Mouse (Mus musculus) kidney, adult 8-10 months (tissue): ENCODE measurements around the gene Antxr2.
A peak's percentile ranks its signal among the peaks of the same experiment; 100 is the strongest.

Experiments
- DNase-seq, 2 experiments: peaks; one replicate each; pipeline ENCODE4 v3.0.0; 2022

Antxr2 gene

GRCm38 (mm10) chr5:98030902-98031641 lies at the start of gene Antxr2:
Gene Antxr2 (minus strand): TSS chr5:98031043.
- DNase-seq: peak; percentile 19 to 55

DNA sequence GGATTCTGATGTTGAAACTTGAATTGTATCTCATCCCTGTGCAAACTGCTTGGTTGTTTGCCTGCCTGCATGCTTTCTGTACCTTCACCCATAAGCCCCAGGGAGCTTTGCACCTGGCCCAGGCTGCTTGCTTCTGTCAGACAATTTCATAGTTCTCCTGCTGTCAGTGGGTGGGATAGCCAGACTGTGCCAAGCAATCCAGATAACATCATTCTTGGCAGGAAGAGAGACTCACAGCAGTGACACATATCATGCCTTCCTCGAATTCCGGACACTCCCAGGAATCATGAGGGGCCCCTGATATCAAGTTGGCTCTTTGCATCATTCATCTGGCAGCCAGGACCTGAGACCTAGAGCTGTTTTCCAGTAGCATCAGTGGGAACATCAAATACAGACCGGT lies 45.8 kb upstream of the Antxr2 start:
- no peak for DNase-seq

- no peak for DNase-seq
Observed at GRCm38 (mm10) chr5:98069191-98069590, 38.3 kb upstream of the Antxr2 start.

DNA sequence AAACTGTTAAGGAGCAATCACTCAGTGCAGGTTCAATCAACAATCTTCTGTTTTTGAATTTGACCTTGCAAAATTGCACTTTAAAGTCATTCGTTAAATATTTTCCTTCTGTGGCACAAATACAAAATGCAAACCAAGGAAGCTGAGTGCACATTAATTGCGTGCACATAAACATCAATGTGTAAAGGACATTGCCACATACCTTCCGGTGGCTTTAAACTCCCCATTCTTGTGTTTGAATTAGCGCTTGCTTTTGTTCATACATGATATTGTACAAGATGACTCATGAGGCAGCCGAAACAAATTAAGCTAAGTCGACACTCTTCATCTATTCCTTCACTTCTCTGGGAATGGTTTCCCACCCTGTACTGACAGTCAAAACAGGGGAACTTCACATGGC lies 24.4 kb upstream of the Antxr2 start:
- no peak for DNase-seq

DNA sequence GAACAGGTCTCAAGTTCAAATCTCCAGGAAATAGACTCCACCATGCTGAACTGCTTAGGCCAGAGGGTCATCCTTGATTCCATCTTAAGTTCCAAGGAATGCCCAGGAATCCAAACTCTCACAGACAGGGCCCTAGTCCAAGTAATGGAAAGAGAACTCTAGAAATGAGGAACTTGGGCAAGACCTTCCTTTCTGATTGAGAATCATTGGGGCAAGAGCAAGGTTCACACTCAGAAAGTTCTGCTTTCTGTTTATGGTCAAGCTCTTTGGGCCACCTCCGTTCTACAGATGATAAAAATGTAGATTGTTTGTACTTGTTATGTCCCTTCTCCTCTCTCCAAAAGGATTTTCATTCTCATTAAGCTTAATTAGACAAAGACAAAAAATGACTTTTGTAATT lies 24.0 kb upstream of the Antxr2 start:
- DNase-seq: no peak

DNA sequence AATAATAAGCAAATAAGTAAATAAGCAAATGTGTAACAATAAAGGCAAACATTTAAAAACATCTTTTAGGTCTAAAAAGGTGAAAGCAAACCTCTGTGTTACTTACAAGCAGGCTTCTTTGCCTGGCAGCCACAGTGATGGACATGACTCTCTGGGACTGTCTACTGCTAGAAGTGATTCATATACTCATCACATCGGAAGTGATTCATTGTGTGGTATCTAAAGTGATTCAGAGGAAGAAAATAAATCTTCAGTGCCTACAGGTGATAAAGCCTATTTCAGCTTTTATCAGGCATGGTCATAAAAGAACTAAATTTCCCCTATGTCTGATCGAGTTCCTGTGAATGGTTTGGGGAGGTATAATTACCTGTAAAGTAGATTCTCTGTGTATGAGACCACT lies 4.1 kb upstream of the Antxr2 start:
- no peak for DNase-seq

DNA sequence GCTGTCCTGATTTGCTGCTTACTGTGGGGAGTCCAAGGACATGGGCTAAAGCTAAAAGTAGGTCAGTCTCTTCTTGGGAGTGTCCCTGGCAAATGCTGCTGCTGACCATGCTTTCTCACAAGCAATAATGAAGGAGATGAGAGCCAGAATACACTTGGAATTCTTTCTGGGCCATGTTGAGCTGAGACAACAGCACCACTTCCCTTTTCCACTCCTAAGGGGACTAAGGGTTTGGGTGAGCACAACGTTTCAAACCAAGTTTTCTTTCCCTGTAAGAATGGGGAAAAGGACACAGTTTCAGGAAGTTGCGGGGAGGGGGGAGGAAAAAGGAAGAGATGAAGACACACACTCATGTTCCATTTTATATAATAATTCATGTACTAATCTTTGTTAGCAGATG lies 3.4 kb upstream of the Antxr2 start:
- no peak for DNase-seq

DNA sequence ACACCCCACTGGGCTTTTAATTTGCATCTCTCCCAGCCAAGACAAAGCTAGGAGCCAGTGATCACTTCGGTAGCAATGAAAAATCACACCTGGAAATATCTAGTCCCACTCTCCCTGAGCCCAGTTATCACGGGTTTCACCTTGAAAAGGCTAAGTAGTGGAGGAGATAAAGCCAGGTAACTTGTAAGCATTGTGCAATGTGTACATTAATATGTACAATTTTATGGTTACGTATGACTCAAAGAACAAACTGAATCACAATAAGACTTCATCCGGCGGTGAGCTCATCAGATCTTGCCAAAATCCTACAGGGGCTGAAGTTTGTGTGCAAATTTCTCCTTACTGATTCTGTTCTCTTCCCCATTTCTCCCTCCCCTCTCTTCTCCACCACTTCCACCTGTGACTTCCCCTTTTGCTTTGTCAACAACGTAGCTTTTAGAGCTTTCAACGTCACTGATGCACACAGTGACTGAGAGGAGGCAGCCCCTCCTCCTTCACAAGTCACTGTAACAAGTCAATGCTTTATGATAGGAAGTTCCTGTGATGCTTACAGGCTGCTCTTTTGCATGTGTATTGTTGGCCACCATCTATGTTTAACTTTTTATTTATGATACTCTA lies 2.1 kb upstream of the Antxr2 start:
- no peak for DNase-seq

DNA sequence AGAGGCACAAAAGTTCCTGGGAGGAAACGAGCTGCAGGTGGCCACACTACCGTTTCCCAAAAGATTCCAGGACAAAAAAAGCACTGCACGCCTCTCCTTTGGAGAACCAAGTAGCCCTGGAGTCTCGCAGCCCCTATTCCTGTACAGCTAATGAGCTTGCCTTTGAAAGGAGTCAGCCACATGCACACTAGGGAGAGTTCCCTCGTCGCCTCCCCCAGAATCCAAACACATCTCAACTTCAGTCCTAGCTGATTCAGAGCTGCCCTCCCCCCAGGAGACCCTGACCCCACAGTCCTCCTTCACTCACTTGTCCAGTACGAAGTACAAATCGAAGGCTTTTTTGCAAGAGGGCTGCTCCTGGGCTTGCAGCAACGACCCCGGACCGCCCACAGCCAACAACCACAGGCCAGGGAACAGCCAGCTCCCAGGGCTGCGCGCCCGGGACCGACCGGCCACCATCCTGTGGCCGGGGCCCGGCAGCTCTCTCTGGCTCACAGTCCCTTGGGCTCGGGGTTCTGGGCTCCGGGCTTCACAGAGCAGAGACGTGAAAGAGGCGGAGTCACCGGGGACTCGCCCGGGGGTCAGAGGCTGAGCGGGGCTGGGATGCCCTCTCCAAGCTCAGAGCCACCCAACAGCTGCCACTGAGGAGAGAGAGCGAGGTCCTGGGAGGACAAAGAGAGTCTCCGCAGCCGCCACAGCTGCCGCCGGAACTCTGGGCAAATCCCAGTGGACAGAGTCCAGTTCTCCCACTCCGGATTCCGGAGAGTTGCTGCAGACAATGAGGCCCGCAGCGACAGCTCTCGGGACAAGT lies 547 bp downstream of the Antxr2 start:
- peak in 1 of 2 experiments; percentile 33 for DNase-seq

- no peak for DNase-seq
Observed at GRCm38 (mm10) chr5:98027688-98028389, 3.0 kb downstream of the Antxr2 start.

GRCm38 (mm10) chr5:98025921-98026320 lies 4.9 kb downstream of the Antxr2 start:
- no peak for DNase-seq

DNA sequence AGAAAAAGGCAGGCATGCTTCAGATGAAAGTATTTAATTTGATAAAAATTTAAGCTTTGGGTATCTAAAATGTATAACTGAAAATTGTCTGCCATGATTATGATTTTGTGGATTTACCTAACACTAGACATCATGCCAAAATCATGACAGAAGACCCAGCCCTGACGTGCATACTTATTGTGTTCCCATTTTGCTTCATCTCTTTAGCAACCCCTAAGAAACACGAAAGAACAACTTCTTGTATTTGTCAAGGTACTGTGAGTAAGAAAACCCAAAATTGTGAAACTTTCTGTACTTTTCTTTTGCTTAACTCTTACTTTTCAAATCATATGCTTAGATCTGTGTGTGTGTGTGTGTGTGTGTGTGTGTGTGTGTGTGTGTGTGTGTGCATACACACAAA lies 6.3 kb downstream of the Antxr2 start:
- no peak for DNase-seq

- DNase-seq: no peak
Observed at GRCm38 (mm10) chr5:98021518-98021917, 9.3 kb downstream of the Antxr2 start.

DNA sequence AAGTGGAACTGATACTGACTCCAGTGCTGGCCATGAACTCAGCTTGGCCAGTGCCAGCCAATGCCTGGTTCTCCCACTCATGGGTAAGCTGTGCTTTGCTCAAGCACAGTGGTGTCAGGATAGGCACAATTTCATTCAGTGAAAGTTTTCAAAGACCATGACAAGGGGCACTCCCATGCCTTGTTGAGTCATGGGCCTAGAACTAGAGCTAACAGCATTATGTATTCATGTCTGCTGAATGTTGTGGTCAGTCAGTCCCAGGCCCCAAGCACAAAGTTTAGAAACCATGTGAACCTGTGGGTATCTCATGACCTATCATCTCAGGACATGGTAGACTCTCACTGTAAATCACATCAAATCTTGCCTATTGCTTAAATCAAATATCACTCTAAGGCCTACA lies 10.2 kb downstream of the Antxr2 start:
- no peak for DNase-seq

DNA sequence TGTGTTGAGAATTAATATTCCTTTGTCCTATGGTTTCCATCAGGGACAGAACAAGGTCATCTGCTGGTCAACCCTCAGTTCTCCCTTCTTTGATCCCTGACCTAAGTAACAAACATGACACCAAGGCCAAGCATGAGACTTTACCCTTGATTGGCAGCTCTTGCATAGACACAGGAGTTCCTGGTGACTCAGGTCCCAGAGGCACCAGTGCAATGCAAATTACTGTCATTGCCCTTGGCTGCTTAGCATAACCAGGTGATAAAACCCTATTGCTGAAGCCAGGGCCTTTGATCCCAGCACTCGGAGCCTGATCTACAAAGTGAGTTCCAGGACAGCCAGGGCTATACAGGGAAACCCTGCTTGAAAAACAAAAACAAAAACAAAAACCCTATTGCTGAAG lies 11.4 kb downstream of the Antxr2 start:
- no peak for DNase-seq

DNA sequence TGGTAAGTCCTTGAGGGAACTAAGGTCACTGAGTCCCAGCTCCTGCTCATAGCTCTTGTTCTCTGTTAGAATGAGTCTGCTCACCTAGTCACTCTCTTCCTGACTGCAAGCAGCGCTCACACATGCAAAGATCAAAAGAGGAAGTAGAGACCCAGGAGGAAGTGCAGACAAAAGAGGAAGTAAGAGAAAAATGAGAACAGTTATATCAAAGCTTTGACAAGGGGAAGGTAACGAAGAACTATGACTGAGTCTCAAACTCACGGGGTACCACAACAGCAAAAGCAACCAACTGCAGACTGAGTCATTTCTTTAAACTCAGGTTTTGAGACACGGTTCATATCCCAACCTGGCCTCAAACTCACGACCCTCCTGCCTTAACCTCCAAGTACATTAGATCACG lies 12.7 kb downstream of the Antxr2 start:
- no peak for DNase-seq

GRCm38 (mm10) chr5:98016247-98017203 lies 14.3 kb downstream of the Antxr2 start:
- no peak for DNase-seq

GRCm38 (mm10) chr5:98005751-98006150 lies 25.1 kb downstream of the Antxr2 start:
- no peak for DNase-seq

GRCm38 (mm10) chr5:97999261-97999824 lies 31.5 kb downstream of the Antxr2 start:
- DNase-seq: no peak

DNA sequence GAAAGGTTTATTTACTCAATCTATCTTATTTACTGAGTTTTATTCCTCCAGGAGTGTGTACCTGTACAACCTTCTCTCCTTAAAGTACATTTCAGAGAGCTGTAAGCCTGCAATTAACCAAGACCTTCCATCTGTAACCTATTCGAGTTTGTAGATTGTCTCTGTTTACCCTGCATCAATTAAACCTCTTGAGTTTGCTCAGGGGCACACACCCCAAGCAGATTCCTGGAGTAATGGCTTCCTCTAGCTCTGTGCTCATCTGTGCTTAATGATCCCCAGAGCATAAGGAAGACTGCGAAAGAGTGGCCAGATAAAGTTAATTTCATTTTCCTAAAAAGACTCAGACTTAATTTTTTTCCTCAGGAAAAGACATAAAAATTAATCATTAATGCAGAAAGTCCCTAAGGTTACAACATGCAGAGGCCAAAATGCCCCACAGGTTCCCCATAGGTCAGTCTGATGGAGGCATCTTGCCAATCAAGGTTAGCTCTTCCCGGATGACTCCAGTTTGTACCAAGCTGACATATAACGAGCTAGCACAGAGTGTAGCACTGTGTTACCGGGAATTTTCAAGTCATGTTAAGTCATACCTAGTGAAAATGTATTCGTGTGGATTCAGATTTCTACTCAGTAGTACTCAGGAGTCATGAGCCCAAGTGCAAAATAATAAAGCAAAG lies 34.2 kb downstream of the Antxr2 start:
- DNase-seq: no peak

DNA sequence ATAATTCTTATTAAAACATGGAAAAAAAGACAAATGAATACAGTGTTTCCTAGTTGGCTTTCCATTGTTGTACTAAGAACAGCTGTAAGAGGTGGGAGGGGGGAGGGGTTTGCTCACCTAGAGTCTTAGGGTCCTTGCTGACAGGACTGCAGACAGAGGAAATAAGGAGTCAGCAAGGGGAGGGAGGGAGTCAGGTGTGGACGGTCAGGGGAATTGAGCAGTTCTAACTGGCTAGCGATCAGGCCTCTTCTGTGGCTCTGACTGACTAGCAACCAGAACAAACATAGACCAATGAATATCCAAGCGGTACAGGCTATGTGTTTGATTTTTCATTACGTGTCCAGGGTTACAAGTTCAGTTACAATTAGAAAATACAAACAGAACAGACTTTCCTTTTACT lies 35.0 kb downstream of the Antxr2 start:
- no peak for DNase-seq
